ENCODE assay signal across 30 mouse cellular contexts in the genomic region with DNA sequence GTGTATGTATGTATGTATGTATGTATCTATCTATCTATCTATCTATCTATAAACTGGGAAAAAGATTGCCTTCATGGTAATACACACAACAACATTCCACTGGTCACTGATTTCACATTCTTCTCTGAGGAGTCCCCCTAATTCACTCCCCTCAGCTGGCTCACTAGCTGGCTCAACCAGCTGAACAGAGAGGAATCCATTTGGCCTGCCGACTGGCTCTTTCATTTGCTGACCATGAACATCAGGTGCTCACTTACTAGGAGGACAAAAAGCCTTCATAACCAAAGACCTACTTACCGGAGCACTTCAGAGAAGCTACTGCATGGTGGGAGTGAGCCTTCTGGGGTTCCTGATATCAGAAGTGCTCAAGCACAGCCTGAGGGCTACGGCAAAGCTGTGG.
"Had no signal": no experiment of that assay in that cellular context is flagged by ENCODE, and none has a peak within 500 bp of the region (broad histone marks: within the 10 kb centered on the region; RNA-seq: fewer than 3 reads in every experiment).

No protein-coding gene starts in this region.

- H3K36me3 ChIP-seq: limb, embryonic 10.5 days; limb, embryonic 12.5 days; limb, embryonic 13.5 days; limb, embryonic 15.5 days; liver, embryonic 12.5 days; liver, embryonic 13.5 days; liver, embryonic 15.5 days; lung, embryonic 15.5 days; midbrain, embryonic 10.5 days; midbrain, embryonic 12.5 days; midbrain, embryonic 13.5 days; midbrain, embryonic 15.5 days; neural tube, embryonic 12.5 days had no signal

- H3K27ac ChIP-seq: limb, embryonic 10.5 days; limb, embryonic 12.5 days; limb, embryonic 13.5 days; limb, embryonic 15.5 days; liver, embryonic 12.5 days; liver, embryonic 13.5 days; liver, embryonic 14.5 days; liver, embryonic 15.5 days; lung, embryonic 15.5 days; macrophage; midbrain, embryonic 10.5 days; midbrain, embryonic 12.5 days; midbrain, embryonic 13.5 days; midbrain, embryonic 15.5 days; neural tube, embryonic 12.5 days had no signal

- ATAC-seq: liver, embryonic 12.5 days; liver, postnatal 0 days; lung, postnatal 0 days; midbrain, embryonic 13.5 days; midbrain, embryonic 15.5 days had no signal

- H3K4me1 ChIP-seq: limb, embryonic 10.5 days; liver, embryonic 12.5 days; liver, embryonic 13.5 days; liver, embryonic 15.5 days; lung, embryonic 15.5 days; megakaryocyte, embryonic 14.5 days; midbrain, embryonic 10.5 days; midbrain, embryonic 12.5 days; midbrain, embryonic 13.5 days; midbrain, embryonic 15.5 days; neural tube, embryonic 12.5 days had no signal

- H3K4me2 ChIP-seq: limb, embryonic 12.5 days; limb, embryonic 13.5 days; limb, embryonic 15.5 days; liver, embryonic 11.5 days; liver, embryonic 12.5 days; liver, embryonic 13.5 days; liver, embryonic 15.5 days; lung, embryonic 14.5 days; lung, embryonic 15.5 days; midbrain, embryonic 12.5 days; midbrain, embryonic 13.5 days; midbrain, embryonic 15.5 days; neural tube, embryonic 12.5 days had no signal

- H3K9me3 ChIP-seq: limb, embryonic 10.5 days; limb, embryonic 12.5 days; limb, embryonic 13.5 days; limb, embryonic 15.5 days; liver, embryonic 12.5 days; liver, embryonic 13.5 days; liver, embryonic 15.5 days; lung, embryonic 15.5 days; megakaryocyte, embryonic 14.5 days; midbrain, embryonic 10.5 days; midbrain, embryonic 12.5 days; midbrain, embryonic 13.5 days; midbrain, embryonic 15.5 days; neural tube, embryonic 12.5 days had no signal

- DNase-seq: left cerebral cortex, postnatal 4 days; liver; liver, embryonic 13.5 days; liver, postnatal 0 days; lung, adult 18-20 months; lung, adult 2 months; lung, embryonic 14.5 days; lung, postnatal 10 days; lung, postnatal 14 days; lung, postnatal 36 days; lung, postnatal 4 days; midbrain, embryonic 14.5 days had no signal

- H3K9ac ChIP-seq: limb, embryonic 12.5 days; limb, embryonic 13.5 days; limb, embryonic 15.5 days; liver, embryonic 12.5 days; liver, embryonic 13.5 days; liver, embryonic 14.5 days; liver, embryonic 15.5 days; liver, postnatal 0 days; lung, embryonic 14.5 days; lung, embryonic 15.5 days; midbrain, embryonic 12.5 days; midbrain, embryonic 13.5 days; midbrain, embryonic 15.5 days; neural tube, embryonic 12.5 days had no signal

- H3K4me3 ChIP-seq: limb, embryonic 10.5 days; limb, embryonic 12.5 days; limb, embryonic 13.5 days; limb, embryonic 15.5 days; liver, embryonic 12.5 days; liver, embryonic 13.5 days; liver, embryonic 15.5 days; lung, embryonic 15.5 days; megakaryocyte, embryonic 14.5 days; midbrain, embryonic 10.5 days; midbrain, embryonic 12.5 days; midbrain, embryonic 13.5 days; midbrain, embryonic 15.5 days; myocyte; neural tube, embryonic 12.5 days had no signal

- H3K27me3 ChIP-seq: limb, embryonic 12.5 days; limb, embryonic 13.5 days; limb, embryonic 15.5 days; liver, embryonic 12.5 days; liver, embryonic 13.5 days; liver, embryonic 15.5 days; lung, embryonic 15.5 days; megakaryocyte, embryonic 14.5 days; midbrain, embryonic 12.5 days; midbrain, embryonic 13.5 days; midbrain, embryonic 15.5 days; neural tube, embryonic 12.5 days had no signal
